Mouse (Mus musculus) MEL (cell line): ENCODE results near the gene Mprip. TPM values are rescaled to one million over a fixed set of nuclear protein-coding genes. Genes with fewer than 3 reads are reported as not detected.

Experiments used
- DNase-seq: peaks from one replicate; pipeline ENCODE4 v3.0.0; 2011; ENCODE audit warnings: low read depth, low spot score
- H3K27ac ChIP-seq: 2 replicates; pipeline ENCODE4 v1.5.1; 2012; ENCODE audit warnings: low read depth, mild to moderate bottlenecking, control low read depth, low read length, moderate library complexity; ENCODE audit not compliant: control insufficient read depth
- H3K27me3 ChIP-seq, 2 experiments: fragments of 150-350 bp in 1 of 2; sonication (generic) in 1 of 2; 2 replicates each; pipeline ENCODE4 v1.6.1; 2012; ENCODE audit warnings: low read length in 2 of 2, mild to moderate bottlenecking in 2 of 2, improper control_type of control experiment in 1 of 2, moderate library complexity in 1 of 2; ENCODE audit not compliant: insufficient read depth in 2 of 2, control insufficient read depth in 1 of 2
- H3K36me3 ChIP-seq, 2 experiments: 2 replicates each; pipeline ENCODE4 v1.6.1; 2012 to 2014; ENCODE audit warnings: low read length in 2 of 2, improper control_type of control experiment in 1 of 2, inconsistent platforms in 1 of 2, mild to moderate bottlenecking in 1 of 2; ENCODE audit not compliant: insufficient read depth in 2 of 2, control insufficient read depth in 1 of 2
- H3K4me1 ChIP-seq, 2 experiments: fragments of 150-350 bp in 1 of 2; sonication (generic) in 1 of 2; 2 replicates each; pipeline ENCODE4 v1.6.1; 2012; ENCODE audit warnings: low read length in 2 of 2, improper control_type of control experiment in 1 of 2, mild to moderate bottlenecking in 1 of 2; ENCODE audit not compliant: insufficient read depth in 2 of 2, control insufficient read depth in 1 of 2
- H3K4me3 ChIP-seq, 2 experiments: fragments of 150-350 bp in 1 of 2; sonication (generic) in 1 of 2; 2 replicates each; pipeline ENCODE4 v1.5.1; 2012; ENCODE audit warnings: low read depth in 2 of 2, low read length in 2 of 2, mild to moderate bottlenecking in 2 of 2, moderate library complexity in 2 of 2, control low read depth in 1 of 2, improper control_type of control experiment in 1 of 2; ENCODE audit not compliant: control insufficient read depth in 1 of 2, insufficient read depth in 1 of 2
- H3K79me2 ChIP-seq: 2 replicates; pipeline ENCODE4 v1.6.1; 2012; ENCODE audit warnings: mild to moderate bottlenecking, low read length, moderate library complexity; ENCODE audit not compliant: control insufficient read depth, poor library complexity, insufficient read depth
- H3K9ac ChIP-seq: 2 replicates; pipeline ENCODE4 v1.6.1; 2012; ENCODE audit warnings: low read depth, mild to moderate bottlenecking, control low read depth, low read length, moderate library complexity; ENCODE audit not compliant: control insufficient read depth, poor library complexity, severe bottlenecking
- H3K9me3 ChIP-seq: fragments of 150-350 bp; sonication (generic); replicated peaks from 2 replicates; pipeline ENCODE4 v1.6.1; 2012; ENCODE audit warnings: mild to moderate bottlenecking, low read length, improper control_type of control experiment, moderate library complexity; ENCODE audit not compliant: insufficient read depth
- BHLHE40 ChIP-seq: IDR thresholded peaks from 2 replicates; pipeline ENCODE4 v1.6.1; 2012; ENCODE audit warnings: low read depth, mild to moderate bottlenecking, inconsistent platforms, low read length, improper control_type of control experiment, borderline replicate concordance
- CHD2 ChIP-seq: IDR thresholded peaks from 2 replicates; pipeline ENCODE4 v1.6.1; 2011; ENCODE audit warnings: low read length, improper control_type of control experiment
- CTCF ChIP-seq, 3 experiments: IDR thresholded peaks in 2 of 3; conservative IDR thresholded peaks in 1 of 3; 2 replicates each; pipeline ENCODE4 v1.5.1; 2011 to 2012; ENCODE audit warnings: low read length in 3 of 3, low read depth in 2 of 3, mild to moderate bottlenecking in 2 of 3, improper control_type of control experiment in 1 of 3, inconsistent platforms in 1 of 3, mixed read lengths in 1 of 3, moderate library complexity in 1 of 3; ENCODE audit not compliant: control insufficient read depth in 1 of 3, insufficient read depth in 1 of 3, poor library complexity in 1 of 3, severe bottlenecking in 1 of 3
- E2F4 ChIP-seq: IDR thresholded peaks from 2 replicates; pipeline ENCODE4 v1.6.1; 2011; ENCODE audit warnings: low read depth, low read length, improper control_type of control experiment, borderline replicate concordance
- ELF1 ChIP-seq: IDR thresholded peaks from 2 replicates; pipeline ENCODE4 v1.6.1; 2014; ENCODE audit warnings: low read depth, mild to moderate bottlenecking, inconsistent platforms, low read length, improper control_type of control experiment, moderate library complexity
- EP300 ChIP-seq, 2 experiments: IDR thresholded peaks; 2 replicates each; pipeline ENCODE4 v1.6.1; 2011; ENCODE audit warnings: improper control_type of control experiment in 2 of 2, low read length in 2 of 2, low read depth in 1 of 2, mild to moderate bottlenecking in 1 of 2
- ETS1 ChIP-seq: IDR thresholded peaks from 2 replicates; pipeline ENCODE4 v1.6.1; 2012; ENCODE audit warnings: low read depth, mild to moderate bottlenecking, inconsistent platforms, low read length, improper control_type of control experiment, moderate library complexity
- GABPA ChIP-seq: IDR thresholded peaks from 2 replicates; pipeline ENCODE4 v1.6.1; 2012; ENCODE audit warnings: low read depth, mild to moderate bottlenecking, inconsistent platforms, low read length, improper control_type of control experiment, moderate library complexity
- GATA1 ChIP-seq: IDR thresholded peaks from 2 replicates; pipeline ENCODE4 v1.6.1; 2011; ENCODE audit warnings: low read depth, low read length, improper control_type of control experiment
- HCFC1 ChIP-seq: IDR thresholded peaks from 2 replicates; pipeline ENCODE4 v1.6.1; 2012; ENCODE audit warnings: low read depth, mild to moderate bottlenecking, inconsistent platforms, low read length, improper control_type of control experiment, moderate library complexity
- JUND ChIP-seq: IDR thresholded peaks from 2 replicates; pipeline ENCODE4 v1.6.1; 2011; ENCODE audit warnings: low read depth, mild to moderate bottlenecking, improper control_type of control experiment, low read length
- MAFK ChIP-seq: IDR thresholded peaks from 2 replicates; pipeline ENCODE4 v1.6.1; 2011; ENCODE audit warnings: low read depth, mild to moderate bottlenecking, low read length, improper control_type of control experiment, borderline replicate concordance
- MAX ChIP-seq: IDR thresholded peaks from 2 replicates; pipeline ENCODE4 v1.6.1; 2011; ENCODE audit warnings: low read length, improper control_type of control experiment
- MAZ ChIP-seq: IDR thresholded peaks from 2 replicates; pipeline ENCODE4 v1.6.1; 2012; ENCODE audit warnings: low read depth, mild to moderate bottlenecking, inconsistent platforms, low read length, improper control_type of control experiment
- MEF2A ChIP-seq: IDR thresholded peaks from 2 replicates; pipeline ENCODE4 v1.6.1; 2014; ENCODE audit warnings: low read depth, mild to moderate bottlenecking, inconsistent platforms, low read length, improper control_type of control experiment; ENCODE audit not compliant: poor library complexity, insufficient replicate concordance, severe bottlenecking; ENCODE audit errors: extremely low read depth
- MYB ChIP-seq: IDR thresholded peaks from 2 replicates; pipeline ENCODE4 v1.6.1; 2011; ENCODE audit warnings: mild to moderate bottlenecking, low read depth, low read length, improper control_type of control experiment
- MYC ChIP-seq: IDR thresholded peaks from 2 replicates; pipeline ENCODE4 v1.6.1; 2011; ENCODE audit warnings: low read depth, mild to moderate bottlenecking, low read length, improper control_type of control experiment, moderate library complexity
- NELFE ChIP-seq: IDR thresholded peaks from 2 replicates; pipeline ENCODE4 v1.6.1; 2011; ENCODE audit warnings: low read depth, low read length, improper control_type of control experiment
- NRF1 ChIP-seq: IDR thresholded peaks from 2 replicates; pipeline ENCODE4 v1.6.1; 2014; ENCODE audit warnings: low read depth, mild to moderate bottlenecking, inconsistent platforms, low read length, improper control_type of control experiment, moderate library complexity; ENCODE audit not compliant: poor library complexity, insufficient read depth, severe bottlenecking
- POLR2A ChIP-seq, 2 experiments: IDR thresholded peaks; 2 replicates each; pipeline ENCODE4 v1.6.1; 2011 to 2012; ENCODE audit warnings: low read length in 2 of 2, mild to moderate bottlenecking in 2 of 2, control low read depth in 1 of 2, improper control_type of control experiment in 1 of 2, low read depth in 1 of 2, moderate library complexity in 1 of 2; ENCODE audit not compliant: control insufficient read depth in 1 of 2, insufficient read depth in 1 of 2, poor library complexity in 1 of 2
- POLR2AphosphoS5 ChIP-seq: IDR thresholded peaks from 2 replicates; pipeline ENCODE4 v1.6.1; 2012; ENCODE audit warnings: low read depth, borderline replicate concordance, mild to moderate bottlenecking, inconsistent platforms, low read length, moderate library complexity, mixed read lengths
- RCOR1 ChIP-seq: IDR thresholded peaks from 2 replicates; pipeline ENCODE4 v1.6.1; 2012; ENCODE audit warnings: low read depth, mild to moderate bottlenecking, inconsistent platforms, low read length, improper control_type of control experiment
- SMC3 ChIP-seq: IDR thresholded peaks from 2 replicates; pipeline ENCODE4 v1.6.1; 2011; ENCODE audit warnings: low read depth, low read length, improper control_type of control experiment
- TAL1 ChIP-seq: IDR thresholded peaks from 2 replicates; pipeline ENCODE4 v1.6.1; 2012; ENCODE audit warnings: mild to moderate bottlenecking, inconsistent platforms, low read length, moderate library complexity, mixed read lengths
- TBP ChIP-seq: IDR thresholded peaks from 2 replicates; pipeline ENCODE4 v1.8.0; 2011; ENCODE audit warnings: low read depth, low read length, improper control_type of control experiment
- UBTF ChIP-seq: IDR thresholded peaks from 2 replicates; pipeline ENCODE4 v1.6.1; 2012; ENCODE audit warnings: low read depth, mild to moderate bottlenecking, inconsistent platforms, low read length, improper control_type of control experiment, moderate library complexity, borderline replicate concordance; ENCODE audit not compliant: insufficient read depth
- ZC3H11A ChIP-seq: IDR thresholded peaks from 2 replicates; pipeline ENCODE4 v1.6.1; 2012; ENCODE audit warnings: low read depth, mild to moderate bottlenecking, inconsistent platforms, low read length, improper control_type of control experiment
- ZKSCAN1 ChIP-seq: IDR thresholded peaks from 2 replicates; pipeline ENCODE4 v1.6.1; 2012; ENCODE audit warnings: low read depth, mild to moderate bottlenecking, inconsistent platforms, low read length, improper control_type of control experiment, moderate library complexity
- ZMIZ1 ChIP-seq: IDR thresholded peaks from 2 replicates; pipeline ENCODE4 v1.6.1; 2012; ENCODE audit warnings: low read depth, mild to moderate bottlenecking, inconsistent platforms, low read length, improper control_type of control experiment, moderate library complexity
- ZNF384 ChIP-seq: IDR thresholded peaks from 2 replicates; pipeline ENCODE4 v1.6.1; 2012; ENCODE audit warnings: low read depth, mild to moderate bottlenecking, inconsistent platforms, low read length, improper control_type of control experiment
- polyA plus RNA-seq, 2 experiments: library from polyadenylated mRNA; stranded (reverse) in 1 of 2; unstranded in 1 of 2; fragments of >175 nt in 1 of 2; fragments of >200 nt in 1 of 2; gene quantifications; 2 replicates each; pipeline versions ENCODE4 v1.2.1 to v1.2.4; 2012; ENCODE audit warnings: low replicate concordance in 2 of 2, low read depth in 1 of 2; ENCODE audit not compliant: insufficient read length in 2 of 2, insufficient read depth in 1 of 2, missing spikeins in 1 of 2
- total RNA-seq: library from RNA; depleted of rRNA; stranded (reverse); fragments of 300-350 nt; gene quantifications from 2 replicates; pipeline ENCODE4 v1.2.3, GENCODE M21; 2012

Mprip gene
- total and polyA plus RNA-seq, 3 experiments: 103 to 174 (median 142) TPM

GRCm38 (mm10) chr11:59631980-59632379, 29.1 kb upstream of the Mprip start:
- no peaks in the 10 kb centered on the region for H3K79me2 ChIP-seq
- H3K27me3 ChIP-seq: peaks cover 0 to 3% of the 10 kb centered on the region in 2 experiments; a peak in 3 of 4 replicates
- H3K36me3 ChIP-seq: peaks cover 0 to 11% of the 10 kb centered on the region in 2 experiments; a peak in 2 of 4 replicates
- peak; percentile 40 for DNase-seq
- H3K9ac ChIP-seq: no peak overlapping the region
- peaks cover 4 to 15% of the 10 kb centered on the region in 2 experiments for H3K4me1 ChIP-seq
- TF ChIP-seq JUND: no peak
- TF ChIP-seq GATA1: peak; percentile 86
- TF ChIP-seq POLR2AphosphoS5: no peak
- TF ChIP-seq MEF2A: no peak
- TF ChIP-seq HCFC1: no peak
- TF ChIP-seq EP300 (IDR thresholded peaks at IDR 0.05; ENCODE audit: low read depth in 1 of 2, low read length in 2 of 2): peak; percentile 51 to 65; a peak in 2 of 4 replicates
- TF ChIP-seq ETS1: 0 out of 2 replicates have a peak, but pooled peaks have one; percentile 28
- TF ChIP-seq MYC: no peak
- TF ChIP-seq BHLHE40: peak; percentile 65
- TF ChIP-seq NRF1: no peak
- TF ChIP-seq POLR2A (IDR thresholded peaks at IDR 0.05; ENCODE audit: control insufficient read depth in 1 of 2, insufficient read depth in 1 of 2, low read depth in 1 of 2, low read length in 2 of 2, poor library complexity in 1 of 2): no peak
- peak; percentile 67; the same call in 1 of the 2 replicates for TF ChIP-seq RCOR1
- TF ChIP-seq MAX: peak; percentile 47; the same call in 1 of the 2 replicates
- H3K27ac ChIP-seq: no peak overlapping the region
- no peaks in the 10 kb centered on the region for H3K9me3 ChIP-seq
- no peak overlapping the region for H3K4me3 ChIP-seq

- H3K27me3 ChIP-seq: peaks cover 0 to 3% of the 10 kb centered on the region in 2 experiments; a peak in 2 of 4 replicates
- peak; percentile 87 for DNase-seq
- peaks cover 8 to 24% of the 10 kb centered on the region in 2 experiments for H3K4me1 ChIP-seq
- no peaks in the 10 kb centered on the region for H3K9me3 ChIP-seq
- peaks cover 0 to 19% of the 10 kb centered on the region in 2 experiments; a peak in 2 of 4 replicates for H3K36me3 ChIP-seq
- H3K9ac ChIP-seq: no peak overlapping the region
- H3K79me2 ChIP-seq: no peaks in the 10 kb centered on the region
- H3K27ac ChIP-seq: no peak overlapping the region
- H3K4me3 ChIP-seq: peak overlapping the region; percentile 28 to 58
- TF ChIP-seq E2F4 (no peak), MYC (0 out of 2 replicates have a peak, but pooled peaks have one; percentile 56), GATA1 (no peak), TAL1 (no peak), JUND (no peak), HCFC1 (peak; percentile 63), GABPA (no peak), POLR2A (IDR thresholded peaks at IDR 0.05; ENCODE audit: control insufficient read depth in 1 of 2, insufficient read depth in 1 of 2, low read depth in 1 of 2, low read length in 2 of 2, poor library complexity in 1 of 2) (peak in 1 of 2 experiments; percentile 28; a peak in 1 of 4 replicates), MAFK (no peak), MEF2A (no peak), ZNF384 (no peak), ZMIZ1 (no peak), MYB (no peak), CHD2 (no peak), UBTF (no peak), SMC3 (peak; percentile 91), ELF1 (no peak), ZKSCAN1 (no peak), NELFE (peak; percentile 21; the same call in 1 of the 2 replicates), ZC3H11A (peak; percentile 75), BHLHE40 (no peak), TBP (0 out of 2 replicates have a peak, but pooled peaks have one; percentile 31), CTCF (IDR thresholded peaks at IDR 0.05 in 2 of 3, conservative IDR thresholded peaks at IDR 0.05 in 1 of 3; ENCODE audit: control insufficient read depth in 1 of 3, insufficient read depth in 1 of 3, low read depth in 2 of 3, low read length in 3 of 3, poor library complexity in 1 of 3, severe bottlenecking in 1 of 3) (peak in 2 of 3 experiments; percentile 93 to 99), MAZ (peak; percentile 53; the same call in 1 of the 2 replicates)
Measured at GRCm38 (mm10) chr11:59633037-59633436, 28.1 kb upstream of the Mprip start.
